Mouse (Mus musculus): Measurements from ENCODE around the gene Myh9.

GRCm38 (mm10) chr15:77834336-77835268 is 7.4 kb downstream of the Myh9 start:
- TF ChIP-seq CTCF (IDR thresholded peaks at IDR 0.05; ENCODE audit: low read depth), result no peak
- no peak for TF ChIP-seq EP300 (IDR thresholded peaks at IDR 0.05; ENCODE audit: low read depth)

Measured in heart, postnatal 0 days (tissue).